28 mouse cellular contexts compared by ENCODE assay signal in the genomic region with DNA sequence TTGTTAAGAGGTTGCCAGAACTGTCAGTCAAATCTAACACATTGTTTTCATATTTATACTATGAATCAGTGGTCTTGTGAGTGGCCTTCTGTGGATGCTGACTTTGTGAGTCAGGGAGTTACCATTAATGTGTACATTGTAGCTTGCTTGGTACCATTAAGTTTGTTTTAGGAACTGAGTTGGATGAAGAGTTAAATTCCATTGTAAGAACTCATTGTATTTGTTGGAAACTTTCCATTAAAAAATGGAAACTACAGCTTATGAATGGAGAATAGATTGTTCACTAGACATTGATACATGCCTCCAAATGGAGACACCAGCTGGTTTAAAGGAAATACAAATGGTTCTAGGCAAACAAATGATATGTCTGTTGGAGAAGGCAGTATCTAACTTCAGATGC. TPM values are rescaled to one million over a fixed set of nuclear protein-coding genes. Genes with fewer than 3 reads are reported as not detected.
A peak's percentile ranks its signal among the peaks of the same experiment; 100 is the strongest.
DNase-seq lines count a peak whose midpoint lies in the region; ATAC-seq and TF ChIP-seq lines count a peak whose summit lies in the region.
"Had no signal": no experiment of that assay in that cellular context is flagged by ENCODE, and none has a peak within 500 bp of the region (broad histone marks: within the 10 kb centered on the region; RNA-seq: fewer than 3 reads in every experiment).

No protein-coding gene starts in this region.

- H3K79me3 ChIP-seq in C2C12 (ENCODE audit: low read depth) = peaks cover 84% of the 10 kb centered on the region

- no peak overlapping the region for H3ac ChIP-seq in C2C12 (ENCODE audit: control insufficient read depth, insufficient read length, low read depth)

- H3K36me3 ChIP-seq in hindbrain, embryonic 13.5 days = no peaks in the 10 kb centered on the region; the same call in 1 of the 2 replicates
- H3K36me3 ChIP-seq in hindbrain, embryonic 12.5 days = no peaks in the 10 kb centered on the region
- no peaks in the 10 kb centered on the region for H3K36me3 ChIP-seq in lung, embryonic 14.5 days (ENCODE audit: insufficient read depth)
- peaks cover 21% of the 10 kb centered on the region for H3K36me3 ChIP-seq in C2C12 (ENCODE audit: control insufficient read depth, insufficient read depth)
- H3K36me3 ChIP-seq: limb, embryonic 15.5 days had no signal

- no peaks in the 10 kb centered on the region for H3K9me3 ChIP-seq in hindbrain, embryonic 13.5 days
- H3K9me3 ChIP-seq in hindbrain, embryonic 12.5 days (replicated peaks) = no peaks in the 10 kb centered on the region
- H3K9me3 ChIP-seq in lung, embryonic 14.5 days (ENCODE audit: low read depth, low read length) = no peaks in the 10 kb centered on the region
- H3K9me3 ChIP-seq: embryonic facial prominence, embryonic 13.5 days; G1E; limb, embryonic 10.5 days; limb, embryonic 15.5 days; liver, embryonic 13.5 days; midbrain, embryonic 13.5 days had no signal

- ATAC-seq in hindbrain, embryonic 13.5 days (ENCODE audit: low FRiP score) = no peak
- no peak for ATAC-seq in hindbrain, embryonic 12.5 days (ENCODE audit: low FRiP score)
- ATAC-seq in lung, embryonic 14.5 days (ENCODE audit: insufficient read depth) = no peak
- ATAC-seq: forebrain, embryonic 16.5 days; hindbrain, embryonic 16.5 days; midbrain, embryonic 13.5 days had no signal

- no peaks in the 10 kb centered on the region for H3K27me3 ChIP-seq in hindbrain, embryonic 13.5 days
- H3K27me3 ChIP-seq in hindbrain, embryonic 12.5 days = no peaks in the 10 kb centered on the region
- H3K27me3 ChIP-seq in lung, embryonic 14.5 days (ENCODE audit: insufficient read depth, low read length) = no peaks in the 10 kb centered on the region
- H3K27me3 ChIP-seq in C2C12 (ENCODE audit: control insufficient read depth, insufficient read depth, insufficient read length) = no peaks in the 10 kb centered on the region
- H3K27me3 ChIP-seq: embryonic facial prominence, embryonic 13.5 days; limb, embryonic 15.5 days; liver, embryonic 13.5 days; midbrain, embryonic 13.5 days had no signal

- H3K4me2 ChIP-seq in hindbrain, embryonic 13.5 days = 0 out of 2 replicates have a peak overlapping the region, but pooled peaks have one; percentile 10
- no peak overlapping the region for H3K4me2 ChIP-seq in hindbrain, embryonic 12.5 days (replicated peaks)
- H3K4me2 ChIP-seq in lung, embryonic 14.5 days = no peak overlapping the region
- H3K4me2 ChIP-seq: embryonic facial prominence, embryonic 13.5 days; heart, embryonic 11.5 days; limb, embryonic 15.5 days; liver, embryonic 13.5 days; midbrain, embryonic 13.5 days had no signal

- peaks cover 97% of the 10 kb centered on the region for H3K79me2 ChIP-seq in C2C12 (ENCODE audit: control insufficient read depth, insufficient read depth)

- no peak for TF ChIP-seq CTCF in lung, embryonic 14.5 days (IDR thresholded peaks at IDR 0.05; ENCODE audit: low read depth)
- TF ChIP-seq CTCF in C2C12 (IDR thresholded peaks at IDR 0.05; ENCODE audit: control insufficient read depth, insufficient read depth, insufficient read length) = no peak

- no peak overlapping the region for H3K27ac ChIP-seq in hindbrain, embryonic 13.5 days
- no peak overlapping the region for H3K27ac ChIP-seq in hindbrain, embryonic 12.5 days
- H3K27ac ChIP-seq in lung, embryonic 14.5 days (ENCODE audit: low read depth) = no peak overlapping the region
- H3K27ac ChIP-seq: embryonic facial prominence, embryonic 13.5 days; limb, embryonic 10.5 days; limb, embryonic 15.5 days; midbrain, embryonic 13.5 days had no signal

- DNase-seq in lung, embryonic 14.5 days = peak; percentile 8
- no peak for DNase-seq in lung, postnatal 36 days
- peak; percentile 61 for DNase-seq in 3134 (ENCODE audit: extremely low read depth, insufficient read length, low spot score)
- DNase-seq in adipocyte (ENCODE audit: low spot score) = no peak
- no peak for DNase-seq in yolk sac, embryonic 10.5 days (ENCODE audit: low spot score)
- DNase-seq: adrenal gland, postnatal 25 days; cerebellum, adult 11-12 months; cerebellum, postnatal 10 days; gastrocnemius, postnatal 14 days; kidney, adult 8-10 months; kidney, postnatal 25 days; liver, embryonic 13.5 days; lung, adult 18-20 months; lung, postnatal 14 days; right cerebral cortex, postnatal 4 days; thymus, postnatal 4 days had no signal

- H3K4me1 ChIP-seq in hindbrain, embryonic 13.5 days (replicated peaks) = peaks cover 53% of the 10 kb centered on the region
- peaks cover 35% of the 10 kb centered on the region for H3K4me1 ChIP-seq in hindbrain, embryonic 12.5 days
- H3K4me1 ChIP-seq in lung, embryonic 14.5 days (ENCODE audit: insufficient read depth) = peaks cover 9% of the 10 kb centered on the region; the same call in 1 of the 2 replicates

- no peak overlapping the region for H3K4me3 ChIP-seq in hindbrain, embryonic 13.5 days
- H3K4me3 ChIP-seq in hindbrain, embryonic 12.5 days = no peak overlapping the region
- no peak overlapping the region for H3K4me3 ChIP-seq in lung, embryonic 14.5 days (ENCODE audit: low read depth, low read length)
- no peak overlapping the region for H3K4me3 ChIP-seq in C2C12 (ENCODE audit: insufficient read depth, poor library complexity, severe bottlenecking)
- H3K4me3 ChIP-seq: embryonic facial prominence, embryonic 13.5 days; erythroblast, embryonic 14.5 days; limb, embryonic 10.5 days; limb, embryonic 15.5 days; liver, embryonic 13.5 days; midbrain, embryonic 13.5 days had no signal

- H3K9ac ChIP-seq in hindbrain, embryonic 13.5 days = no peak overlapping the region
- H3K9ac ChIP-seq in hindbrain, embryonic 12.5 days = no peak overlapping the region
- H3K9ac ChIP-seq in lung, embryonic 14.5 days = no peak overlapping the region
- H3K9ac ChIP-seq: embryonic facial prominence, embryonic 13.5 days; limb, embryonic 15.5 days; liver, embryonic 13.5 days; midbrain, embryonic 13.5 days had no signal

TF ChIP-seq in C2C12, 6 proteins besides CTCF, POLR2A, EP300 and RAD21:
- TF ChIP-seq USF1 (IDR thresholded peaks at IDR 0.05; ENCODE audit: low read depth) (no peak), MYOD1 (IDR thresholded peaks at IDR 0.05; ENCODE audit: control insufficient read depth, insufficient read length, low read depth) (no peak), MAX (IDR thresholded peaks at IDR 0.05) (no peak), FOSL1 (IDR thresholded peaks at IDR 0.05; ENCODE audit: insufficient read depth, low read length, poor library complexity, severe bottlenecking) (peak; percentile 73), CEBPB (IDR thresholded peaks at IDR 0.05; ENCODE audit: low read depth) (no peak), MYOG (IDR thresholded peaks at IDR 0.05; ENCODE audit: control insufficient read depth, extremely low read depth, insufficient read length) (no peak)

RNA-seq across cellular contexts. Expression of gene Akirin2, which starts 5.4 kb away (rescaled TPM):
- polyA plus RNA-seq in hindbrain, embryonic 13.5 days (2015; fragmentation: Nextera tagmentation; extraction: Ambion mirVana) = 91.5 and 100 TPM in 2 replicates
- 139 and 147 TPM in 2 replicates for polyA plus RNA-seq in hindbrain, embryonic 12.5 days (2016; fragmentation: Nextera tagmentation; extraction: Ambion mirVana)
- 56.1 and 60.0 TPM in 2 replicates for polyA plus RNA-seq in lung, embryonic 14.5 days (2014; fragmentation: Nextera tagmentation; extraction: Ambion mirVana)
- 59.6 TPM for polyA plus RNA-seq in C2C12 (2012; fragmentation: generic; extraction: Trizol)

RNA-seq across cellular contexts. Expression of gene Orc3, which starts 58.6 kb away (rescaled TPM):
- 89.2 and 90.9 TPM in 2 replicates for polyA plus RNA-seq in hindbrain, embryonic 13.5 days (2015; fragmentation: Nextera tagmentation; extraction: Ambion mirVana)
- 104 and 113 TPM in 2 replicates for polyA plus RNA-seq in hindbrain, embryonic 12.5 days (2016; fragmentation: Nextera tagmentation; extraction: Ambion mirVana)
- 105 and 108 TPM in 2 replicates for polyA plus RNA-seq in lung, embryonic 14.5 days (2014; fragmentation: Nextera tagmentation; extraction: Ambion mirVana)
- polyA plus RNA-seq in C2C12 (2012; fragmentation: generic; extraction: Trizol) = 14.2 TPM

RNA-seq across cellular contexts. Expression of gene Rars2, which starts 58.6 kb away (rescaled TPM):
- 59.3 and 60.0 TPM in 2 replicates for polyA plus RNA-seq in hindbrain, embryonic 13.5 days (2015; fragmentation: Nextera tagmentation; extraction: Ambion mirVana)
- polyA plus RNA-seq in hindbrain, embryonic 12.5 days (2016; fragmentation: Nextera tagmentation; extraction: Ambion mirVana) = 72.2 and 72.7 TPM in 2 replicates
- polyA plus RNA-seq in lung, embryonic 14.5 days (2014; fragmentation: Nextera tagmentation; extraction: Ambion mirVana) = 57.5 and 61.8 TPM in 2 replicates
- polyA plus RNA-seq in C2C12 (2012; fragmentation: generic; extraction: Trizol) = 9.7 TPM

Comparison
In these comparisons a context has a peak if more than half of its experiments do, and no peak if none do; other contexts are left out.
1. DNase-seq: peak in lung, embryonic 14.5 days (single experiment) and 3134 (single experiment); none in lung, postnatal 36 days (single experiment), adipocyte (single experiment) and yolk sac, embryonic 10.5 days (single experiment).